Mouse (Mus musculus): Measurements from ENCODE around the gene Cd244a. TPM values are rescaled to one million over a fixed set of nuclear protein-coding genes. Genes with fewer than 3 reads are reported as not detected.

The Cd244a gene
- total RNA-seq, 1 experiment: not detected

- Histone ChIP-seq H3K36me3 (ENCODE audit: control insufficient read depth, insufficient read depth, low read length, poor library complexity, severe bottlenecking) (no peaks in the 10 kb centered on the region), H3K4me3 (ENCODE audit: insufficient read depth in 1 of 2, low read depth in 1 of 2, low read length in 2 of 2, poor library complexity in 1 of 2, severe bottlenecking in 1 of 2) (no peak overlapping the region), H3K4me1 (ENCODE audit: control insufficient read depth in 2 of 2, insufficient read depth in 2 of 2, low read length in 2 of 2, poor library complexity in 1 of 2) (no peaks in the 10 kb centered on the region), H3K9me3 (ENCODE audit: control insufficient read depth, insufficient read depth, low read depth, low read length) (no peaks in the 10 kb centered on the region), H3K27ac (ENCODE audit: insufficient read depth, low read depth, low read length, poor library complexity, severe bottlenecking) (no peak overlapping the region), H3K9ac (ENCODE audit: insufficient read depth, low read depth, low read length, poor library complexity, severe bottlenecking) (no peak overlapping the region)
- no peak for TF ChIP-seq ZC3H11A (IDR thresholded peaks at IDR 0.05; ENCODE audit: borderline replicate concordance, low read depth, low read length)
- TF ChIP-seq ZNF384 (IDR thresholded peaks at IDR 0.05; ENCODE audit: low read depth, low read length): no peak
- TF ChIP-seq CHD2 (IDR thresholded peaks at IDR 0.05; ENCODE audit: low read depth, low read length): no peak
- in situ Hi-C loops (cut with MboI; ENCODE audit: low sequenced_read_pairs in 2 of 2, unreplicated experiment in 2 of 2): no loop called here
- no peak for DNase-seq (ENCODE audit: low read depth, low spot score)
These were observed 7.7 kb upstream of the Cd244a start for GRCm38 (mm10) chr1:171551326-171551725.

GRCm38 (mm10) chr1:171552230-171552629 is 6.8 kb upstream of the Cd244a start:
- no peaks in the 10 kb centered on the region for H3K9me3 ChIP-seq (ENCODE audit: control insufficient read depth, insufficient read depth, low read depth, low read length)
- no peak overlapping the region for H3K9ac ChIP-seq (ENCODE audit: insufficient read depth, low read depth, low read length, poor library complexity, severe bottlenecking)
- in situ Hi-C loops (cut with MboI; ENCODE audit: low sequenced_read_pairs in 2 of 2, unreplicated experiment in 2 of 2): no loop called here
- TF ChIP-seq CHD2 (IDR thresholded peaks at IDR 0.05; ENCODE audit: low read depth, low read length) (no peak), MAFK (IDR thresholded peaks at IDR 0.05; ENCODE audit: insufficient read depth, low read depth, low read length) (no peak), ZC3H11A (IDR thresholded peaks at IDR 0.05; ENCODE audit: borderline replicate concordance, low read depth, low read length) (no peak), HCFC1 (IDR thresholded peaks at IDR 0.05; ENCODE audit: borderline replicate concordance, insufficient read depth, low read length) (no peak), ZNF384 (IDR thresholded peaks at IDR 0.05; ENCODE audit: low read depth, low read length) (no peak)
- H3K4me1 ChIP-seq (ENCODE audit: control insufficient read depth in 2 of 2, insufficient read depth in 2 of 2, low read length in 2 of 2, poor library complexity in 1 of 2): no peaks in the 10 kb centered on the region
- H3K36me3 ChIP-seq (ENCODE audit: control insufficient read depth, insufficient read depth, low read length, poor library complexity, severe bottlenecking): no peaks in the 10 kb centered on the region
- H3K27ac ChIP-seq (ENCODE audit: insufficient read depth, low read depth, low read length, poor library complexity, severe bottlenecking): no peak overlapping the region
- no peak for DNase-seq (ENCODE audit: low read depth, low spot score)
- no peak overlapping the region for H3K4me3 ChIP-seq (ENCODE audit: insufficient read depth in 1 of 2, low read depth in 1 of 2, low read length in 2 of 2, poor library complexity in 1 of 2, severe bottlenecking in 1 of 2)

GRCm38 (mm10) chr1:171553359-171554341 is 5.3 kb upstream of the Cd244a start:
- no peak for DNase-seq (ENCODE audit: low read depth, low spot score)
- no peak overlapping the region for H3K4me3 ChIP-seq (ENCODE audit: insufficient read depth in 1 of 2, low read depth in 1 of 2, low read length in 2 of 2, poor library complexity in 1 of 2, severe bottlenecking in 1 of 2)
- no peaks in the 10 kb centered on the region for H3K4me1 ChIP-seq (ENCODE audit: control insufficient read depth in 2 of 2, insufficient read depth in 2 of 2, low read length in 2 of 2, poor library complexity in 1 of 2)
- no peak overlapping the region for H3K9ac ChIP-seq (ENCODE audit: insufficient read depth, low read depth, low read length, poor library complexity, severe bottlenecking)
- no peaks in the 10 kb centered on the region for H3K9me3 ChIP-seq (ENCODE audit: control insufficient read depth, insufficient read depth, low read depth, low read length)
- TF ChIP-seq ZNF384 (IDR thresholded peaks at IDR 0.05; ENCODE audit: low read depth, low read length): no peak
- no peak for TF ChIP-seq ZC3H11A (IDR thresholded peaks at IDR 0.05; ENCODE audit: borderline replicate concordance, low read depth, low read length)
- H3K36me3 ChIP-seq (ENCODE audit: control insufficient read depth, insufficient read depth, low read length, poor library complexity, severe bottlenecking): no peaks in the 10 kb centered on the region
- no peak overlapping the region for H3K27ac ChIP-seq (ENCODE audit: insufficient read depth, low read depth, low read length, poor library complexity, severe bottlenecking)
- in situ Hi-C loops (cut with MboI; ENCODE audit: low sequenced_read_pairs in 2 of 2, unreplicated experiment in 2 of 2): no loop called here

- Histone ChIP-seq H3K4me3 (ENCODE audit: insufficient read depth in 1 of 2, low read depth in 1 of 2, low read length in 2 of 2, poor library complexity in 1 of 2, severe bottlenecking in 1 of 2) (no peak overlapping the region), H3K9me3 (ENCODE audit: control insufficient read depth, insufficient read depth, low read depth, low read length) (no peaks in the 10 kb centered on the region), H3K9ac (ENCODE audit: insufficient read depth, low read depth, low read length, poor library complexity, severe bottlenecking) (no peak overlapping the region), H3K36me3 (ENCODE audit: control insufficient read depth, insufficient read depth, low read length, poor library complexity, severe bottlenecking) (no peaks in the 10 kb centered on the region), H3K27ac (ENCODE audit: insufficient read depth, low read depth, low read length, poor library complexity, severe bottlenecking) (no peak overlapping the region), H3K4me1 (ENCODE audit: control insufficient read depth in 2 of 2, insufficient read depth in 2 of 2, low read length in 2 of 2, poor library complexity in 1 of 2) (no peaks in the 10 kb centered on the region)
- no peak for DNase-seq (ENCODE audit: low read depth, low spot score)
- TF ChIP-seq MAFK (IDR thresholded peaks at IDR 0.05; ENCODE audit: insufficient read depth, low read depth, low read length) (no peak), ZNF384 (IDR thresholded peaks at IDR 0.05; ENCODE audit: low read depth, low read length) (no peak), HCFC1 (IDR thresholded peaks at IDR 0.05; ENCODE audit: borderline replicate concordance, insufficient read depth, low read length) (no peak), CHD2 (IDR thresholded peaks at IDR 0.05; ENCODE audit: low read depth, low read length) (no peak), ZC3H11A (IDR thresholded peaks at IDR 0.05; ENCODE audit: borderline replicate concordance, low read depth, low read length) (no peak)
- in situ Hi-C loops (cut with MboI; ENCODE audit: low sequenced_read_pairs in 2 of 2, unreplicated experiment in 2 of 2): no loop called here
These were observed 2.6 kb upstream of the Cd244a start for GRCm38 (mm10) chr1:171556366-171556765.
